In genomic region chr14:21065490-21066162, GRCm38 (mm10) we compare ENCODE assay signal across 17 mouse cellular contexts. TPM values are rescaled to one million over a fixed set of nuclear protein-coding genes. Genes with fewer than 3 reads are reported as not detected.
DNase-seq lines count a peak whose midpoint lies in the region; ATAC-seq lines count a peak whose summit lies in the region.
"Had no signal": no experiment of that assay in that cellular context is flagged by ENCODE, and none has a peak within 500 bp of the region (broad histone marks: within the 10 kb centered on the region; RNA-seq: fewer than 3 reads in every experiment).

No protein-coding gene starts in this region.

- peak; percentile 49; the same call in 1 of the 2 replicates for ATAC-seq in liver, embryonic 12.5 days
- ATAC-seq in megakaryocyte progenitor cell, adult 5-6 weeks (replicated peaks; ENCODE audit: poor library complexity): 0 out of 2 replicates have a peak, but pooled peaks have one; percentile 40
- ATAC-seq: CD4-positive, CD25-positive, alpha-beta regulatory T cell, adult 4 months; hindbrain, embryonic 16.5 days had no signal

- 0 out of 2 replicates have a peak overlapping the region, but pooled peaks have one; percentile 7 for H3K9ac ChIP-seq in liver, embryonic 12.5 days
- H3K9ac ChIP-seq: limb, embryonic 12.5 days had no signal

- H3K36me3 ChIP-seq in liver, embryonic 12.5 days: peaks cover 5% of the 10 kb centered on the region; the same call in 1 of the 2 replicates
- H3K36me3 ChIP-seq: limb, embryonic 12.5 days had no signal

- H3K27ac ChIP-seq in liver, embryonic 12.5 days: no peak overlapping the region; the same call in 1 of the 2 replicates
- H3K27ac ChIP-seq: forebrain, embryonic 10.5 days; limb, embryonic 12.5 days had no signal

- H3K4me1 ChIP-seq in liver, embryonic 12.5 days: peaks cover 67% of the 10 kb centered on the region
- H3K4me1 ChIP-seq: forebrain, embryonic 10.5 days had no signal

- H3K4me3 ChIP-seq in liver, embryonic 12.5 days: no peak overlapping the region
- H3K4me3 ChIP-seq: forebrain, embryonic 10.5 days; limb, embryonic 12.5 days had no signal

- H3K4me2 ChIP-seq in liver, embryonic 12.5 days: peak overlapping the region; percentile 33; the same call in 1 of the 2 replicates
- H3K4me2 ChIP-seq: limb, embryonic 12.5 days had no signal

- DNase-seq in heart, adult 11 months: peak; percentile 73
- DNase-seq in heart, adult 9 months (ENCODE audit: low spot score in 2 of 2): no peak
- peak; percentile 52 for DNase-seq in lung, adult 18-20 months
- DNase-seq in lung, postnatal 14 days: no peak
- no peak for DNase-seq in embryo, embryonic 9.5 days (ENCODE audit: extremely low spot score)
- no peak for DNase-seq in right cerebral cortex, postnatal 36 days (ENCODE audit: low spot score in 2 of 2)
- DNase-seq: adrenal gland, postnatal 14 days; cerebellum, adult 11 months; kidney, postnatal 14 days; layer of hippocampus, postnatal 36 days; thymus, postnatal 25 days had no signal

- no peaks in the 10 kb centered on the region for H3K27me3 ChIP-seq in liver, embryonic 12.5 days (replicated peaks)
- H3K27me3 ChIP-seq: limb, embryonic 12.5 days had no signal

- H3K9me3 ChIP-seq in liver, embryonic 12.5 days (replicated peaks): no peaks in the 10 kb centered on the region
- H3K9me3 ChIP-seq: forebrain, embryonic 10.5 days; limb, embryonic 12.5 days had no signal

- 26% methylated on average over 8 of the region's 8 CpGs for WGBS in liver, embryonic 12.5 days (ENCODE audit: insufficient replicate concordance)

RNA-seq across cellular contexts. Expression of gene Adk, which starts 13.3 kb away (rescaled TPM):
- polyA plus RNA-seq in liver, embryonic 12.5 days (2016; fragmentation: Nextera tagmentation; extraction: Ambion mirVana): 195 and 206 TPM in 2 replicates
- total RNA-seq in megakaryocyte progenitor cell, adult 5-6 weeks (2015): 100 and 106 TPM in 2 replicates
- total RNA-seq in megakaryocyte progenitor cell, adult 5-6 weeks (2017): 104 and 129 TPM in 2 replicates

RNA-seq across cellular contexts. Expression of gene Ap3m1, which starts 13.3 kb away (rescaled TPM):
- polyA plus RNA-seq in liver, embryonic 12.5 days (2016; fragmentation: Nextera tagmentation; extraction: Ambion mirVana): 42.9 and 43.4 TPM in 2 replicates
- 56.9 and 71.1 TPM in 2 replicates for total RNA-seq in megakaryocyte progenitor cell, adult 5-6 weeks (2015)
- total RNA-seq in megakaryocyte progenitor cell, adult 5-6 weeks (2017): 60.1 and 71.0 TPM in 2 replicates

Comparison
In these comparisons a context has a peak if more than half of its experiments do, and no peak if none do; other contexts are left out.
1. DNase-seq: peak in heart, adult 11 months (single experiment) and lung, adult 18-20 months (2 of 2); none in heart, adult 9 months (0 of 2), lung, postnatal 14 days (single experiment), embryo, embryonic 9.5 days (single experiment) and right cerebral cortex, postnatal 36 days (0 of 2).